Mouse (Mus musculus): ENCODE data around the gene Vapb. TPM values are rescaled to one million over a fixed set of nuclear protein-coding genes. Genes with fewer than 3 reads are reported as not detected.

Gene Vapb
- polyA plus RNA-seq, 1 experiment from 2014 or later = 13.8 TPM

DNA sequence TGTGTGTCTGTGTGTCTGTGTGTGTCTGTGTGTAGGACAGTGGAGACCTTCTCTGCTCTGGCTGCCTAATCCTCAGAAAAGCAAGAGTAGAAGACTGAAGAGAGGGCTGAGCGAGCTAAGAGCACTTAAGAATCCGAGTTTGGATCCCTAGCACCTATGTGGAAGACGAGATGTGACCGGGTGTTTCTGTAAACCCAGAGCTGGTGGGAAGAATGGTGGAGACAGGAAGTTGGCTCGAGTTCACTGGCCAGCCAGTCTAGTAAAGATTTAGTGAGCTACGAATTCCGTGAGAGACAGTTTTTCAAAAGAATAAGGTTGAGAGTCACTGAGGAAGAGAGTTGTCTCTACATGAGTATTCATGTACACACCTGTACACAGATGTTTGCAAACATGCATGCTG, 69.3 kb downstream of the Vapb start:
- no peaks in the 10 kb centered on the region for H3K4me1 ChIP-seq (ENCODE audit: control insufficient read depth, insufficient read depth, low read length)
- no peaks in the 10 kb centered on the region for H3K9me3 ChIP-seq (ENCODE audit: control insufficient read depth, low read length)
- no peak overlapping the region for H3K27ac ChIP-seq (ENCODE audit: low read depth, low read length)
- no peak overlapping the region for H3K9ac ChIP-seq (ENCODE audit: low read length)
- no peak overlapping the region for H3K4me2 ChIP-seq
- no peak for ATAC-seq (ENCODE audit: low FRiP score)
- peak; percentile 60 for DNase-seq (ENCODE audit: low spot score, missing footprints)
- WGBS = 81% methylated on average over 7 of the region's 7 CpGs
- no peaks in the 10 kb centered on the region for H3K27me3 ChIP-seq (ENCODE audit: control insufficient read depth, insufficient read depth, low read length)
- H3K4me3 ChIP-seq (ENCODE audit: low read depth, low read length) = no peak overlapping the region
- no peaks in the 10 kb centered on the region for H3K36me3 ChIP-seq (ENCODE audit: control insufficient read depth, insufficient read depth, low read length)

DNA sequence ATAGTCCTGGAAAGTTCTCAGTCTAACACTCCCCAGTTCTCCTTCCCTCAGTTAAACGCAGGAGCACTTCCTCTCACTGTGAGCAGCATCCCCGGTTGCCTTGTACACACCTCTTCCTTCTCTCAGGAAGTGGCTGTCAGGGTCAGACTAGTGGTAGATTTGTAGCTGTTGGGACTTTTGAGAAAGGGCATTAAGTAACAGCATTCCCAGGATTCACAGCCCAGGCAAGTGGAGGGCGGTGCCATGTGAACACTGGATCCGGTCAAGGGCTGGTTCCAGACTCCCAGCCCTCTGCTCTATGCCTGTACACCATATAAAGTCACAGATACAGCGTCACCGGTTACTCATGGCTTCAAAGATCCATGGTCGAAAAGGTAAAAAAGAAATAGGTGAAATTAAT, 71.6 kb downstream of the Vapb start:
- Histone ChIP-seq H3K4me2 (no peak overlapping the region), H3K36me3 (ENCODE audit: control insufficient read depth, insufficient read depth, low read length) (no peaks in the 10 kb centered on the region), H3K27me3 (ENCODE audit: control insufficient read depth, insufficient read depth, low read length) (no peaks in the 10 kb centered on the region), H3K9ac (ENCODE audit: low read length) (no peak overlapping the region), H3K27ac (ENCODE audit: low read depth, low read length) (no peak overlapping the region), H3K4me3 (ENCODE audit: low read depth, low read length) (no peak overlapping the region), H3K4me1 (ENCODE audit: control insufficient read depth, insufficient read depth, low read length) (no peaks in the 10 kb centered on the region), H3K9me3 (ENCODE audit: control insufficient read depth, low read length) (no peaks in the 10 kb centered on the region)
- ATAC-seq (ENCODE audit: low FRiP score) (no peak), DNase-seq (ENCODE audit: low spot score, missing footprints) (peak; percentile 28)
- WGBS = 82% methylated on average over 7 of the region's 7 CpGs

DNA sequence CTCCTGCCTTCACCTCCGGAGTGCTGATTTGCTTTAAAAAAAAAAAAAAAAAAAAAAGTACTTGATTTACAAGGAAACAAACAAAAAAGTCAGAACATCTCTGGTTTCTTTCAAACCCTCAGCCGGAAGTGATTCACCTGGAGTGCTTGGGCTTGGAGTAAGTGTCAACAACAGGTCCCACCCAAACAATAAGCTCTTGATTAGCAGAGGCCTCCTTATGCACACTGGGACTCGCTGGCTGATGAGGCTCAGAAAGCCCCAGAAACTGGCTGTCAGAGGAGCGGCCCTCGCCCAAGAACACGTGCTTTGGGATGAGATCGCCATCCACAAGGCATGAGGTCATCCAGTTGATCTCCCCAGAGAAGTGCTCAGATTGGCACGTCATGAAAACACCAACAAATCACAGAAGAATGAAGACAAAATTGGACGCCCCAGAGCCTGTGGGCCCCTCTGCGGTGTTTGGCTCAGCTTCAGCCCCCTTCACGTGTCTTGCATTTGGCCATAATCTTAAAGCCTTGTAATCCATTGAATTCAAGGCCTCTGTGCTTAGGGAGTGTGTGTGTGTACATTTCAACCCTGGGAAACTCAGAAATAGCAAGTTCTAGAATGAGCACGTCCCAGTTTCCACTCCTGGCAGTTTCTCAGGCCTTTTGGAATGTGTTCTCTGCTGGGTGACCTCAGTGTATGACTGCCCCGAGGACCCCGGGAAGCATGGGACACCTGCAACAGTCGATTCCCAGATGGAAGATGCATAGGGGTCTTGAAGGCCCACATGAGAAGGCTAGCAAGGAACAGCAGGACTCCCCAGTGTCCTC, 72.9 kb downstream of the Vapb start:
- Histone ChIP-seq H3K9me3 (ENCODE audit: control insufficient read depth, low read length) (no peaks in the 10 kb centered on the region), H3K36me3 (ENCODE audit: control insufficient read depth, insufficient read depth, low read length) (no peaks in the 10 kb centered on the region), H3K4me1 (ENCODE audit: control insufficient read depth, insufficient read depth, low read length) (no peaks in the 10 kb centered on the region), H3K4me2 (no peak overlapping the region), H3K27me3 (ENCODE audit: control insufficient read depth, insufficient read depth, low read length) (no peaks in the 10 kb centered on the region), H3K27ac (ENCODE audit: low read depth, low read length) (no peak overlapping the region), H3K4me3 (ENCODE audit: low read depth, low read length) (no peak overlapping the region), H3K9ac (ENCODE audit: low read length) (no peak overlapping the region)
- WGBS = 84% methylated on average over 15 of the region's 15 CpGs
- ATAC-seq (ENCODE audit: low FRiP score) (no peak), DNase-seq (ENCODE audit: low spot score, missing footprints) (peak; percentile 78)

DNA sequence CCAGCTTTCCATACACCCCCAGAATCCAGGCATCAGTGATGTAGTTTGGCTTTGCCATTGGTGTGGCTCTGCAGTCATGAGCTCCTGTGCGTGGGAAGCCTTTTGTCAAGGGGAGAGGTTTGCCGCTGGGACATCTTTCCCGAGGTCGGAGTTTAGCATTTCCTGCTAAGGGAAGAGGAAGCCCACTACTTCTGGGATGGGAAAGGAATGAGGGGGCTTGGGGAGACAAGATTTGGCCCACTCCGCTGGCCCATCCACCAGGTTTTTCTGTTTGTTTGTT, 73.5 kb downstream of the Vapb start:
- 86% methylated on average over 5 of the region's 5 CpGs for WGBS

DNA sequence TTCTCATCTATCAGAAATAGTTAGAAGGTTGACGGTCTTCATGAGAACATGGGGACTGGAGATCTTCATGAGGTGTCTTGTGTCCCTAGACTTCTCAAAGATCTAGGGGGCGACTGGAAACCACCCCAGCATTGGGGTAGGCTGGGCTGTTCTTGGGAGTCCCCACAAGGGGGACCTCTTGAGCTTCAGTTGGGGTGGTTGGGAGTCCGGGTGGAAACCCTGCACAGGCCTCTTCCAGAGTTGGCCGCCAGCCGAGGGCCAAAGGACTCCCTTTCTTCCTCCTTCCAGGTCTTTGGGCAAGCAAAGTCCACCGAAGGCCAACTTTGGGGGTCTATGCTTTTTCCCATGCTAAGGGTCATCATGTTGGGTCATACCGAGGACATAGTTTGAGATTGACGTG, 74.5 kb downstream of the Vapb start:
- no peak for ATAC-seq (ENCODE audit: low FRiP score)
- WGBS = 69% methylated on average over 8 of the region's 8 CpGs
- H3K4me3 ChIP-seq (ENCODE audit: low read depth, low read length) = no peak overlapping the region

More for the DNA sequence above, 73.5 kb downstream of the Vapb start:
- no peaks in the 10 kb centered on the region for H3K4me1 ChIP-seq (ENCODE audit: control insufficient read depth, insufficient read depth, low read length)
- no peaks in the 10 kb centered on the region for H3K36me3 ChIP-seq (ENCODE audit: control insufficient read depth, insufficient read depth, low read length)
- DNase-seq (ENCODE audit: low spot score, missing footprints) = peak; percentile 23
- no peak overlapping the region for H3K4me2 ChIP-seq
- H3K4me3 ChIP-seq (ENCODE audit: low read depth, low read length) = no peak overlapping the region
- no peak for ATAC-seq (ENCODE audit: low FRiP score)
- no peak overlapping the region for H3K9ac ChIP-seq (ENCODE audit: low read length)
- no peaks in the 10 kb centered on the region for H3K27me3 ChIP-seq (ENCODE audit: control insufficient read depth, insufficient read depth, low read length)
- H3K9me3 ChIP-seq (ENCODE audit: control insufficient read depth, low read length) = no peaks in the 10 kb centered on the region
- H3K27ac ChIP-seq (ENCODE audit: low read depth, low read length) = no peak overlapping the region

DNA sequence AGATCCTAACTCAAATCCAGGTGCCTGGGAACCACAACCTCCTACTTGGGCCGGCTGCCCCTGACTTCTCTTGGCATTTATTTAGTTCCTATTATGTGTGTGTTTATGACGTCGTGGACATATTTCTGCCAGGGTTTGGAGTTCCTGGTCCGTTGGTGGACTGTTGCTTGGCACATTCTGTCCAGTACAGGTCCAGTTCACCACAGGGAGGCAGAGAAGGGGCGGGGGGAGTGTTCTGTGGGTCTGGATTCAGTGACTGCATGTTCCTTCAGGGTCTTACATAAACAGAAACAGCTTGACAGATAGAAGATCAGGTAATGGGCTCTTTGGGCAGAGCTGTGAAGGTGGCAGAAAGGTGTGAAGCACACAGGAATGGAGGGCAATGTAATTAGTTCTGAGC, 75.8 kb downstream of the Vapb start:
- DNase-seq (ENCODE audit: low spot score, missing footprints) (peak; percentile 21), ATAC-seq (ENCODE audit: low FRiP score) (no peak)
- Histone ChIP-seq H3K4me1 (ENCODE audit: control insufficient read depth, insufficient read depth, low read length) (no peaks in the 10 kb centered on the region), H3K9ac (ENCODE audit: low read length) (no peak overlapping the region), H3K9me3 (ENCODE audit: control insufficient read depth, low read length) (no peaks in the 10 kb centered on the region), H3K27ac (ENCODE audit: low read depth, low read length) (no peak overlapping the region), H3K27me3 (ENCODE audit: control insufficient read depth, insufficient read depth, low read length) (no peaks in the 10 kb centered on the region), H3K36me3 (ENCODE audit: control insufficient read depth, insufficient read depth, low read length) (no peaks in the 10 kb centered on the region), H3K4me2 (no peak overlapping the region), H3K4me3 (ENCODE audit: low read depth, low read length) (no peak overlapping the region)
- 85% methylated on average over 5 of the region's 5 CpGs for WGBS

More for the DNA sequence above, 74.5 kb downstream of the Vapb start:
- Histone ChIP-seq H3K36me3 (ENCODE audit: control insufficient read depth, insufficient read depth, low read length) (no peaks in the 10 kb centered on the region), H3K9me3 (ENCODE audit: control insufficient read depth, low read length) (no peaks in the 10 kb centered on the region), H3K27ac (ENCODE audit: low read depth, low read length) (no peak overlapping the region), H3K27me3 (ENCODE audit: control insufficient read depth, insufficient read depth, low read length) (no peaks in the 10 kb centered on the region), H3K4me1 (ENCODE audit: control insufficient read depth, insufficient read depth, low read length) (no peaks in the 10 kb centered on the region), H3K9ac (ENCODE audit: low read length) (no peak overlapping the region), H3K4me2 (no peak overlapping the region)
- DNase-seq (ENCODE audit: low spot score, missing footprints) = peak; percentile 75

DNA sequence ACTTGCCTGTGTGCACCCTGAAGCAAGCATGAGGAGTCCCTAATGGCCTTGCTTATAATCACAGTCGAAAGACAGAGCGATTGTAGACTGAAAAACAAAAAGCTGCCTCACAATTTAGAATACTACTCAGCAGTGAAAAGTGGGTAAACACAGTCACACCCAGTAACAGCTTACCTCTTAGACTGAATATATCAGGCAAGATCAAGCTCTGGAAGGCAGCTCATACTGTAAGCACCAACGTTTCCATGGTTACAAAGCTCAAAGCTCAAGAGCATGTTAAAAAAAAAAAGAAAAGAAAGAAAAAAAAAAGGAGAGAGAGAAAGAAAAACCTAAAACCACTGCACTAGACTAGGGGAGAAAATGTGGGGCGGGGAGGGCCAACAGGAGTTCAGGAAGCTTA, 89.0 kb downstream of the Vapb start:
- Histone ChIP-seq H3K4me1 (ENCODE audit: control insufficient read depth, insufficient read depth, low read length) (no peaks in the 10 kb centered on the region), H3K4me3 (ENCODE audit: low read depth, low read length) (no peak overlapping the region), H3K27me3 (ENCODE audit: control insufficient read depth, insufficient read depth, low read length) (no peaks in the 10 kb centered on the region), H3K9ac (ENCODE audit: low read length) (no peak overlapping the region), H3K9me3 (ENCODE audit: control insufficient read depth, low read length) (no peaks in the 10 kb centered on the region; the same call in 1 of the 2 replicates), H3K27ac (ENCODE audit: low read depth, low read length) (no peak overlapping the region), H3K4me2 (no peak overlapping the region), H3K36me3 (ENCODE audit: control insufficient read depth, insufficient read depth, low read length) (no peaks in the 10 kb centered on the region)
- no peak for ATAC-seq (ENCODE audit: low FRiP score)
- 84% methylated on average over 4 of the region's 4 CpGs for WGBS
- DNase-seq (ENCODE audit: low spot score, missing footprints) = no peak

DNA sequence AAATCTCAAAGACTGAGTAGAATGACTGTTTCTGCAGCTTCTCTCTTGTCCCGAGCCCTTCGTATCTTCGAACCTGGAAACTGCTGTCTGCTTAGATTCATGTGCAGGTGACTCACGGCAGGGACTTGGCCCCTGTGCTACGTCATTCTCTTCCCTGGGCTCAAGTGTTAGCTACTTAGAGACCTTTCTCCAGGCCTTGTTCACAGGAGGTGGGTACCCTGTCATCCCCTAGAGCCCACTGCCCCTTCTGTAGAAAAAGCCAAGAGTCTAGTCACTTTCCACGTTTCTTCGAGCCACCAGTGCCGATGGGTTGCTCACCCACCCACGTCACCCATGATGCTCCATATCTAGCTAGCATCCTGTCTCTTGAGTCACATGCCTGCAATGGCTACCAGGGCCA, 89.9 kb downstream of the Vapb start:
- WGBS = 92% methylated on average over 9 of the region's 9 CpGs
- H3K27me3 ChIP-seq (ENCODE audit: control insufficient read depth, insufficient read depth, low read length) = no peaks in the 10 kb centered on the region
- H3K36me3 ChIP-seq (ENCODE audit: control insufficient read depth, insufficient read depth, low read length) = no peaks in the 10 kb centered on the region
- H3K9me3 ChIP-seq (ENCODE audit: control insufficient read depth, low read length) = no peaks in the 10 kb centered on the region; the same call in 1 of the 2 replicates
- no peak overlapping the region for H3K9ac ChIP-seq (ENCODE audit: low read length)
- H3K4me2 ChIP-seq = no peak overlapping the region
- no peak for DNase-seq (ENCODE audit: low spot score, missing footprints)
- no peak overlapping the region for H3K27ac ChIP-seq (ENCODE audit: low read depth, low read length)
- no peaks in the 10 kb centered on the region for H3K4me1 ChIP-seq (ENCODE audit: control insufficient read depth, insufficient read depth, low read length)
- no peak for ATAC-seq (ENCODE audit: low FRiP score)
- H3K4me3 ChIP-seq (ENCODE audit: low read depth, low read length) = no peak overlapping the region

DNA sequence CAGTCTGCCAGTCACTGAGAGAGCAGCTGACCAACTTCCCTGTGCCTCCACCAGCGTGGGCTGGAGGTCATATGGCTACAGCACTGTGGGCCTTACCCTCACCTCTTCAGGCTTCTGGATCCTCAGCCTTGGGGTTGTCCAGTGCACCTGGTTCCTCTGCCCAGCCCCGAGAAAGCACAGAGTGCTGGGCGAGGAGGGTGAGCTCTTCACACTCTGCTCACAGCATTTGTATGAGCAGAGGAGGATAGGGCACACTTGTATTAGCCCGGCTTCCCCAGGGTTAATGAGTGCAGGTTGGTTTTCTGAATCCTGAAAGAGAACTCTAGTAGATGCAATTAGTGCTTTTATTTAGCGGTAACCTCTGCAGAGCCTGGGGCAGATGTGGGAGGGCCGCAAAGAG, 90.8 kb downstream of the Vapb start:
- ATAC-seq (ENCODE audit: low FRiP score) (no peak), DNase-seq (ENCODE audit: low spot score, missing footprints) (no peak)

More for the DNA sequence above, 90.8 kb downstream of the Vapb start:
- Histone ChIP-seq H3K4me1 (ENCODE audit: control insufficient read depth, insufficient read depth, low read length) (no peaks in the 10 kb centered on the region), H3K9me3 (ENCODE audit: control insufficient read depth, low read length) (no peaks in the 10 kb centered on the region), H3K4me3 (ENCODE audit: low read depth, low read length) (no peak overlapping the region), H3K27ac (ENCODE audit: low read depth, low read length) (no peak overlapping the region), H3K9ac (ENCODE audit: low read length) (no peak overlapping the region), H3K36me3 (ENCODE audit: control insufficient read depth, insufficient read depth, low read length) (no peaks in the 10 kb centered on the region), H3K4me2 (no peak overlapping the region), H3K27me3 (ENCODE audit: control insufficient read depth, insufficient read depth, low read length) (no peaks in the 10 kb centered on the region)
- 88% methylated on average over 6 of the region's 6 CpGs for WGBS
